Mouse (Mus musculus): Measurements from ENCODE around the gene Cdk2.

- no peak for TF ChIP-seq CTCF (IDR thresholded peaks at IDR 0.05 in 2 of 3, conservative IDR thresholded peaks at IDR 0.05 in 1 of 3; ENCODE audit: control insufficient read depth in 1 of 3, insufficient read depth in 1 of 3, low read depth in 2 of 3, low read length in 3 of 3, poor library complexity in 1 of 3, severe bottlenecking in 1 of 3)
- no peak for TF ChIP-seq POLR2A (IDR thresholded peaks at IDR 0.05; ENCODE audit: control insufficient read depth in 1 of 2, insufficient read depth in 1 of 2, low read depth in 1 of 2, low read length in 2 of 2, poor library complexity in 1 of 2)
- no peak for TF ChIP-seq NELFE (IDR thresholded peaks at IDR 0.05; ENCODE audit: low read depth, low read length)
- TF ChIP-seq ZC3H11A (IDR thresholded peaks at IDR 0.05; ENCODE audit: low read depth, low read length) = no peak
- TF ChIP-seq MYC (IDR thresholded peaks at IDR 0.05; ENCODE audit: low read depth, low read length) = no peak
- TF ChIP-seq TCF12 (IDR thresholded peaks at IDR 0.05; ENCODE audit: low read depth, low read length) = no peak
- no peak for TF ChIP-seq EP300 (IDR thresholded peaks at IDR 0.05; ENCODE audit: low read depth in 1 of 2, low read length in 2 of 2)
- TF ChIP-seq GATA1 (IDR thresholded peaks at IDR 0.05; ENCODE audit: low read depth, low read length) = no peak
- TF ChIP-seq MYB (IDR thresholded peaks at IDR 0.05; ENCODE audit: low read depth, low read length) = no peak
- TF ChIP-seq USF2 (IDR thresholded peaks at IDR 0.05; ENCODE audit: borderline replicate concordance in 1 of 2, insufficient read depth in 1 of 2, low read depth in 1 of 2, low read length in 2 of 2) = no peak
- TF ChIP-seq ZNF384 (IDR thresholded peaks at IDR 0.05; ENCODE audit: low read depth, low read length) = no peak
- no peak for TF ChIP-seq SIN3A (IDR thresholded peaks at IDR 0.05; ENCODE audit: low read length)
These were observed 51.0 kb downstream of the Cdk2 start for GRCm38 (mm10) chr10:128653866-128654265.
